Mouse (Mus musculus): ENCODE measurements at regions not wholly inside any gene's neighbourhood (a gene's known extent, or its start where the extent isn't known, plus 50 kb on each side); places are given as distances from the start of the nearest gene placed in this dataset.

GRCm38 (mm10) chr9:61261739-61262333 lies 110.3 kb upstream of the Tle3 start:
- DNase-seq (ENCODE audit: low read depth, low spot score): no peak

- no peak for DNase-seq (ENCODE audit: low read depth, low spot score)
These were observed 108.8 kb upstream of the Tle3 start for GRCm38 (mm10) chr9:61263335-61263734.

GRCm38 (mm10) chr9:61265466-61265865 lies 106.7 kb upstream of the Tle3 start:
- no peak for DNase-seq (ENCODE audit: low read depth, low spot score)

- no peak for DNase-seq (ENCODE audit: low read depth, low spot score)
These were observed 105.2 kb upstream of the Tle3 start for GRCm38 (mm10) chr9:61266992-61267391.

- no peak for DNase-seq (ENCODE audit: low read depth, low spot score)
These were observed 104.6 kb upstream of the Tle3 start for GRCm38 (mm10) chr9:61267541-61267940.

- DNase-seq (ENCODE audit: low read depth, low spot score): no peak
These were observed 104.0 kb upstream of the Tle3 start for GRCm38 (mm10) chr9:61268162-61268561.

GRCm38 (mm10) chr9:61268681-61269080 lies 103.5 kb upstream of the Tle3 start:
- no peak for DNase-seq (ENCODE audit: low read depth, low spot score)

- DNase-seq (ENCODE audit: low read depth, low spot score): no peak
These were observed 102.9 kb upstream of the Tle3 start for GRCm38 (mm10) chr9:61269151-61269870.

- DNase-seq (ENCODE audit: low read depth, low spot score): no peak
These were observed 100.9 kb upstream of the Tle3 start for GRCm38 (mm10) chr9:61271243-61271642.

- DNase-seq (ENCODE audit: low read depth, low spot score): no peak
These were observed 100.3 kb upstream of the Tle3 start for GRCm38 (mm10) chr9:61271769-61272352.

- DNase-seq (ENCODE audit: low read depth, low spot score): no peak
These were observed 98.1 kb upstream of the Tle3 start for GRCm38 (mm10) chr9:61274020-61274419.

- DNase-seq (ENCODE audit: low read depth, low spot score): no peak
These were observed 94.6 kb upstream of the Tle3 start for GRCm38 (mm10) chr9:61277369-61278215.

GRCm38 (mm10) chr9:61278216-61278758 lies 93.9 kb upstream of the Tle3 start:
- DNase-seq (ENCODE audit: low read depth, low spot score): no peak

GRCm38 (mm10) chr9:61279044-61279543 lies 93.1 kb upstream of the Tle3 start:
- no peak for DNase-seq (ENCODE audit: low read depth, low spot score)

GRCm38 (mm10) chr9:61280856-61281582 lies 91.1 kb upstream of the Tle3 start:
- no peak for DNase-seq (ENCODE audit: low read depth, low spot score)

- DNase-seq (ENCODE audit: low read depth, low spot score): no peak
These were observed 88.9 kb upstream of the Tle3 start for GRCm38 (mm10) chr9:61283311-61283710.

- DNase-seq (ENCODE audit: low read depth, low spot score): no peak
These were observed 87.8 kb upstream of the Tle3 start for GRCm38 (mm10) chr9:61284201-61285021.

- DNase-seq (ENCODE audit: low read depth, low spot score): no peak
These were observed 85.6 kb upstream of the Tle3 start for GRCm38 (mm10) chr9:61286561-61286960.

- no peak for DNase-seq (ENCODE audit: low read depth, low spot score)
These were observed 83.0 kb upstream of the Tle3 start for GRCm38 (mm10) chr9:61289117-61289516.

- no peak for DNase-seq (ENCODE audit: low read depth, low spot score)
These were observed 82.5 kb upstream of the Tle3 start for GRCm38 (mm10) chr9:61289713-61290112.
